Mouse (Mus musculus) small intestine, adult 2 months (tissue): ENCODE results near the gene Casq2.

Experiments
- CTCF ChIP-seq: fragments of 200-500 bp; IDR thresholded peaks from 2 replicates; pipeline ENCODE4 v1.5.1; 2012; ENCODE audit warnings: low read depth, mild to moderate bottlenecking, control low read depth, inconsistent platforms, low read length, moderate library complexity, mixed read lengths; ENCODE audit not compliant: insufficient replicate concordance, insufficient read length; ENCODE audit errors: extremely low read depth
- POLR2A ChIP-seq: fragments of 200-500 bp; IDR thresholded peaks from 2 replicates; pipeline ENCODE4 v1.6.1; 2012; ENCODE audit warnings: low read depth, mild to moderate bottlenecking, control low read depth, inconsistent platforms, low read length, moderate library complexity

DNA sequence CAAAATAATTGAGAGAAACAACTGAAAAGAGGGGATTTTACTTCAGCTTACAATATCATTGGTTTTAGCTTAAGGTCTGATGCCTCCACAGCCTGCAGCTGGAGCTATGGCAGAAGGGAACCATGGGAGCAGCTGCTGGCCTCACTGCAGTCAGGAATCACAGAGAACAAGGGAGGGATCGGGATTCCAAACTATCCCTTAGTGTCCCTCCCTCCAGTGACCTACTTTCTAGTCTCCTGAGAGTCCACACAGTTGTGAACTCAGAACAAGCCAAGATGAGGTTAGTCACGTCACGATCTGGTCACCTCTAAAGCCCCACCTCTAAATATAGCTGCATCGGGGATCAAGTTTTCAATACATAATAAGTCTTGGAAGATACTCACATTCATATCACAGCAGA is 61.0 kb downstream of the Casq2 start:
- no peak for TF ChIP-seq CTCF
- TF ChIP-seq POLR2A = no peak
